Mouse (Mus musculus): Measurements from ENCODE around the gene Lonp2. TPM values are rescaled to one million over a fixed set of nuclear protein-coding genes. Genes with fewer than 3 reads are reported as not detected.

Gene Lonp2
- polyA plus RNA-seq, 3 experiments from 2014 or later = 68.5 to 84.9 (median 70.1) TPM

- no peak for ATAC-seq
These were observed 1.1 kb downstream of the Lonp2 start for GRCm38 (mm10) chr8:86624915-86625314.

DNA sequence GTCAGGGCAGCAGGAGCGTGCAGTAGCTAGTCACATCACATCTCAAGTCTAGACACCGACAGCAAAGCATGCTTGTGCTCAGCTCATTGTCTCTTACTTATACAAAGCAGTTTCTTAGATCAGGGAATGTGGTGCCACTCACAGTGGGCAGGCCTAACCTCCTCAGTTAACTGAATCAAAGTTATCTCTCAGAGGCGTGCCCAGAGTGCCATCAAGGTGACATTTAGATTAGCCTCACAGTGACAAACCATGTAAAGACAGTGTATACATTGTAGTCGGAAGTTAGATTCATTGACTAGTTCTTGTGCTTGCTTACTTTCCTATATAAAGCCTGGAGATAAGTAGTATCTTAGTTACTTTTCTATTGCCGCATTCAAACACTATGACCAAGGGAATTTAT lies 6.4 kb downstream of the Lonp2 start:
- no peak for ATAC-seq

DNA sequence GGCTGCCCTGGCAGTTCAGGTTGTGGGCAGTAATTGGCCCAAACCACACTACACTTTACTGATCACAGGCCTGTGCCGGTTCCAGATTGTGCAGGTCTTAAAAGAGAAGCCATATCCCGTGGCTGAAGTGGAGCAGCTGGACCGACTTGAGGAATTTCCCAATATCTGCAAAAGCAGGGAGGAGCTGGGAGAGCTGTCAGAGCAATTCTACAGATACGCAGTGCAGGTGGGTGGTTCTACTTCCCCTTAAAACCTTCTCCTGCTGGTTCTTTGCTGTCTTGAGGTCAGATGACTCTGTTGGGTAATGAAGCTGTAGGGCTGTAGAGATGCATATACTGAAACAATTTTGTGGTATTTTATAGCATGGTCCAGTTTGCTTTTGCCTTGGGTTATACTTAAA lies 7.6 kb downstream of the Lonp2 start:
- ATAC-seq = no peak

DNA sequence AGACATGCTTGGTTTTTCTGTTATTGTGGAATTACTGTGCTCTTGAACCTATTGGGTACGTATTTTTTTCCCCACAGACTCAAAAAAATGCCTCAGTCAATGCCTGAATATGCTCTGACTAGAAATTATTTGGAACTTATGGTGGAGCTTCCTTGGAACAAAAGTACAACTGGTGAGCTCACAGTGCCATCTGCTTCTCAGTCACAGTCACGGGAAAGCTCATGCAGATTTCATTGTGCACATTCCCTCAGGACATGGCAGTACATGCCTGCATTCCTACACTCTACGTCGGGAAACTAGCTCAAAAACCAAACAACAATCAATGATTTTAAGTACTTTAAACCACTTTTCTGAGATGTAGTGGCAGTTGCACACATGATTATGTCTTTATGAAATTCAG lies 14.0 kb downstream of the Lonp2 start:
- no peak for ATAC-seq

DNA sequence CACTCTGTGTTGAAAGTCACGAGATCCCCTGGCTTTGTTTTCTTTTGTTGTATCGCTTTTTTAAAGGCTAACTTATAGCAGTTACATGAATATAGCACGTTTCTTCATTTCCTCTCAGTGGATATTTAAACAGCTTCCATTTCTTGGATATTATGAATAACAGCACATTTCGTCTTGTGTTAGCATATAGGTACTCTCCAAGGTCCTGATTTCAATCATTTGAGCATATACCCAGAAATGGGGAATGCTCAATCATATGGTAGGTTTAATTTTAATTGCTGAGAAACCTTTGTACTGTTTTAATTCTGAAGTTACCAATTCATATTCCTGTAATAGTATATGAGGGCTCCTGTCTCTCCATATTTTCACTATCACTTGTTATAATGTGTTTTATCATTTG lies 15.1 kb downstream of the Lonp2 start:
- ATAC-seq = no peak

DNA sequence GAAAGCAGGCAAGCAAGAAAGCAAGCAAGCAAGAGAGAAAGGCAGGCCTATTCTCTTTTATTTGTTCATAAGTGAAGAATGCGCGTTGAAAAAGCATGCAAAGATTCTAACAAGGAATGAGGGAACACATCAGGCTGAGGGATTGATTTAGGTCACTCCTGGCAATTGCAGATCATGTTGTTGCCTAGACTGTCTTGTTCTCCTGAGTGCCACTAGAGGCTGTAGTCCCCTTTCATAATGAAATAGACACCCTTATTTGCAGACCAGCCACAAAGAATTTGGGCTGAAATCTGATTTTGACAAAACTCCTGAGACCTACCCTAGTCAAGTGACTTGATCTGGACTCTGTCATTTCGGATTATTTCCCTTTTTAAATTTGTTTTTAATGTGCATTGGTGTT lies 18.8 kb downstream of the Lonp2 start:
- ATAC-seq = no peak

DNA sequence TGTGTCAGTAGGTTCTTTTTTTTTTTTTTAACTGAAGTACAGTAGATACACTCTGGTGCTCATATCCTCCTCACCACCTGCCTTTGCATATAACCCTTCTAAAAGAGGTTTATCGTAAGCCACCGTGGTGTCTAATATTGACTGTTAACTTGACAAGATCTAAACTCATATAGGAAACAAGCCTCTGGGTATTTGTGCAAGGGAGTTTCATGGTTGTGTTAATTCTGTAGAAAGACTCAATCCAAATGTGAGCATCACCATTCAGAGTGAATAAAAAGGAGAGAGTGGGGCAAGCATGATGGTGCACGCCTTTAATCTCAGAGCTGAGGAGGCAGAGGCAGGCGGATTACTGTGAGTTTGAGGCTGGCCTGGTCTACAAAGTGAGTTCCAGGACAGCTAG lies 20.8 kb downstream of the Lonp2 start:
- no peak for ATAC-seq

- ATAC-seq = no peak
These were observed 23.9 kb downstream of the Lonp2 start for GRCm38 (mm10) chr8:86647771-86648170.

DNA sequence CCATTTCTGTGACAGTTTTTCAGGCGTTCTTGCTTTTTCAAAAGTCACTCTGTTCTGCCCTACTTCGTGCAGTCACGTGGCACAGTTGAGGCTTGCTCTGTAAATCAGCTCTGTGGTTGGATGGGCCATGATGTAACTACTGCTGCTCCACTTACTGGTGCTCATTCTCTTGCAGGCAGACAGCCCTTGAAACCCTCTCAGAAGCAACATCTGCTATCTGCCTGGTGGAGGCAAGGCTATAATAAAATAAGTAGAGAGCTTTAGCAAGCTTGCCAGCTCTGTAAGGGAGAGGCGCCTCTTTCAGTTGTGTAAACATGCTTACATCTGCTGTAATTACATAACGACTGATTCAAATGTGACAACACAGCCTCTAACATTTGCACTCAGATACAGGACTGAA lies 27.6 kb downstream of the Lonp2 start:
- no peak for ATAC-seq

GRCm38 (mm10) chr8:86652546-86652945 lies 28.7 kb downstream of the Lonp2 start:
- ATAC-seq = no peak

DNA sequence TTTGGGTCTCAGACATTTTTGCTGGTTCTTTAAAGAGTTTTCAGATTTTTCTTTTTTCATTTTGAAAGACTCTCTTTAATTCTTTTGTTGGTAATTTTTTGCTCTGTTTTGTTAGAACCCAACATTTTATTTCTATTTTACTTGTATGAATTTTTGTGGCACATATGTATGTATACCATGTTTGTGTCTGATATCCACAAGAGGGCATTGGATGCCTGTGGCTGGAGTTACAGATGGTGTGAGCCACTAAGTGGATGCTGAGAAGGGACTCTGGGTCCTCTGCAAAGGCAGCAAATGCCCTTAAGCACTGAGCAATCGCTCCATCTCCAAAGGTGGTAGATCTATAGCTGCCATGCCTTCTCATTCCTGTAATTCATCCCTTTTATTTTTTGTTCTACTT lies 30.7 kb downstream of the Lonp2 start:
- ATAC-seq = no peak

GRCm38 (mm10) chr8:86668750-86669149 lies 44.9 kb downstream of the Lonp2 start:
- ATAC-seq = no peak

DNA sequence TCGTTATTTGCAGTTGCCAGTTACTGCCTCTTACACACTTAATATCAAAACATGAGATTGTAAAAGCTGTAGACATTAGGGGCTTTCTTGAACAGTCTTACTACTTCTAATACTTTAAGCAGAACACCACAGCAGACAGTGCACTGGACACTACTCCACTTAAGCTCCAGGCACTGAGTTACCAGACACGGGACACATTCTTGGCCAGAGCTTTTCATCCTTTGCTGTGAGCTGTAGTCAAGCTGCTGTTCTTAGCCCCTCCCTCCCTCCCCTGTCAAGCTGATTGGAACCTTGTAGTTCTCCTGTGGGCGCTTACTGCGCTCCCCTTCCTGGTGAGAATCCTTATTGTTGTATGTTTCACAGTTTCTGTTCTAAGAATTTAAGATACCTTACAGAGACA lies 45.4 kb downstream of the Lonp2 start:
- ATAC-seq = no peak

DNA sequence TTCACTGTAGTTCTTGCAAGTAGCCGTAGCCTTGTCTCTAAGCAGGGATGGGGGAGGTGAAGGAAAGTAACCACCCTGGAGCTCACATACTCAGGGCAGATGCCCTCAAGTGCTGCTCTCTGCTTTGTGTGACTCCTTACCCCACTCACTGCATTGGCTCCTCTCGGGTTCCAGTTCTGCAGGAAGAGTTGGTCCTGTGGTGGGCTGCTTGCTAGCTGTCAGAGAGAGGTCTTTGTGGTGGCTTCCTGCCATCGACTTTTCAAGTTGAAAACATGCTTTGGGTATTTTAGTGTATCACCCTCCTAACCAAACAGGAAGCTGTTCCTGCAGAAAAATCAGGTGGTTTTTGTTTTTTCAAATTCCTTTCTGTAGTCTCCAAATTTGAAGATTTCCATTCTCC lies 62.8 kb downstream of the Lonp2 start:
- ATAC-seq = peak; percentile 74

DNA sequence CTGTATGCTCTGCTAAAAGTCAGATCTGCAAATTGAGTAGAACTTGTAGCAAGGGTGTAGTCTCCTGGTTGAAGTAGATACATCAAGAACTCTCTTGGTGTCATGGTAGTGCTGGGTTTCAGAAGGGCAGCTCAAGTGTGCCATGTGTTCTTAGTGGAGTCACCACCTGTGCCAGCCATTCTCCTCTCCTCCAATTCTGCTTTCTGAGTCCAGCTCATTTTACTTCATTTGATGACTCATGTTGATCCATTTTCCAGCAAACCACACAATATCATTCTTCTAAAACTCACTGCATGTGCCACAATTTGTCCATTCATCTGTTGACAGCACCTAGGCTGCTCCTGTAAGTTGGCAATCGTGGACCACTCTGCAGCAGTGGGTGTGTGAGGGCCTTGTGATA lies 68.3 kb downstream of the Lonp2 start:
- ATAC-seq = no peak

GRCm38 (mm10) chr8:86694011-86694410 lies 70.2 kb downstream of the Lonp2 start:
- no peak for ATAC-seq

DNA sequence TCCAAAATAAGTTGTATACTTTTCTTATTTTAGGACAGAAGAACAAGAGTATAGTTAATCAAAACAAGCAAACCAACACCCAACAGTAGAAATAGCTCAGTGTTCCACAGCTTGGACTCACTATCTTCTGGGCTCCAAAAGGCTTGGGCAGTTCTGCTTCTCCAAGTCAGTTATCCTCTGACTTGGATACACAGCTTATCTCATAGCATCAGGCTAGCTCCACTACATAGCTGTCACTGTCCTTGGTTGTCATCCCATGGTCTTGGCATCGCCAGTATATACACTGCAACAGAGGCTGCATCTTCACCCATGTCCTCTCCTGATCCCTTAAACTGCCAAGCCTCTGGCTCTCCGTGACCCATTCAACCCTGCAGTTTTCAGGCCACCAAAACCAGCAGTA lies 71.9 kb downstream of the Lonp2 start:
- no peak for ATAC-seq

DNA sequence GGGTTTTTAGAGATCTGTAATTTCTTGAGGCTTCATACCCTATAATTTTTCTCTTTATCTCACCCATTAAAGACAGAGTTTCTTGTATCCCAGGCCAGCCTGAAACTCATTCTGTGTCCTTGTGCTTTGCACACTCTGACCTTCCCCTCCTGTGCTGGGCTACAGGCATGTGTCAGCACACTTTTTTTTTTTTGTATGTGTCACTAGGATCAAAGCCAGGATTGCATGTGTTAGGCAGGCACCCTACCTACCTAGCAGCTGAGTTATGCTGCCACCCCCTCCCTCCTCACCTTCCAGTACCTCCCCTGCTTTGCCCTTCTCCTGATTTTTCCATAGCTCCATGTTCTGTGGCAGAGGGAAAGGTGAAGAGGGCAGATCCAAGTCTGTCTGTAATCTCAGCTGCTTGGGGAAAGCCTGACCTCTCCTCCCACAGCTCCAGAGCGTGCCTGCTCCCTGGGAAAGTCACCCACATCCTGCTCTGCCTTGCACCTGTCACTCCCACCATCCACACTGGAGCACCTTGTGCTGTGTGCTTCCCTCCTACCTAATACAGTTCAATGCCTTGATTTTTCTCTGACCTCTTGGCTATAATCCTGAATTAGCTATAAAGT lies 75.1 kb downstream of the Lonp2 start:
- no peak for ATAC-seq

DNA sequence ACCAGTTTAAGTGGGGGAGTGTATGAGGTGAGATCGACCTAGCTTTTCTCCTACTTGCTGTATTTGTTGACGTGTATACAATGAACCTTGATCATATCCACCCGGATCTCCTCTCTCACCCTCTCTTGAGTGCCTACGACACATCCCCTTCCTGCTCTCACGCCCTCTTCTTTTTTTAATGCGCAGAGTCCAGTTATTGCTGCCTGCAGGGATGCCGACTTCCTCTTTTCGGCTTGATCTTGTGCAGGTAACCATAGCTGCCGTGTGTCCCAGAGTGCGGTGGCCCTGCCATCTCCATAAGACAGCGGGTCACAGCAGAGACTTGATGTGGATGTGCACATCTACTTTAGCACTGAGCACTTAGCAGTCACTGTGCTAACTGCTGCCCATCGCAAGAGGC lies 75.6 kb downstream of the Lonp2 start:
- ATAC-seq = no peak

DNA sequence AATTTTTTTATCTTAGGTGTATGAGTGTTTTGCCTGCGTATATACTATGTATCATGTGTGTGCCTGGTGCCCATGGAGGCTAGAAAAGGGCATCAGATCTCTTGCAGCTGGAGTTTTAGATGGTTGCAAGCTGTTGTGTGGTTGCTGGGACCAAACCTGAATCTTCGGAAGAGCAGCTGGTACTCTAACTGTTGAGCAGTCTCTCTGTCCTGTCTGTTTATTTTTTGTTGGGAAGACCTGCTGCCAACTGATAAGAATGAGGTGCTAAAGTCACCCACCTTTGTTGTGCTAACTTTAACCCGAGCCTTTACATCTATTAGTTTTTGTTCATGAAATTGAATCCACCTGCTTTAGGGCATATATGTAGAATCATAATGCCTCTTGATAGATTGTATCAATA lies 78.6 kb downstream of the Lonp2 start:
- ATAC-seq = no peak

GRCm38 (mm10) chr8:86705317-86705716 lies 81.5 kb downstream of the Lonp2 start:
- no peak for ATAC-seq

DNA sequence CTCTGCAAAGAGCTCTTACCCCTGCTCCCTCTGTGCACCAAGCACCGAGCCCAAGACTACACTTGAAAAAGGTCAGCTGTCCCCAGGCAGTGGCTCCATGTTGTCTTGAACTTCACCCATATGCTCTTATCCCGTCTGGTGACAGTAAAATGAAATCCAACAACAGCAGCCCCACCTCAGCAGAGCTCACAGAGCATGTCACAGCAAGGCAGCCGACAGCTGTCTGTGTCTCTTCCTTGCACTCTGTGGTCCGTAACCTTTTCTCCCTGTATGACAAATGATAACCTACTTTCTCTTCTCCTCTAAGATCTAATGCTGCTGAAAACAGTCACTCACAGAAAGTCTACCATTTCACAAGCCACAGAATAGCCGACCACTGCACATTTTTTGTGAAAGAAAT lies 82.9 kb downstream of the Lonp2 start:
- peak; percentile 23 for ATAC-seq

GRCm38 (mm10) chr8:86707873-86708272 lies 84.0 kb downstream of the Lonp2 start:
- ATAC-seq = peak; percentile 87

DNA sequence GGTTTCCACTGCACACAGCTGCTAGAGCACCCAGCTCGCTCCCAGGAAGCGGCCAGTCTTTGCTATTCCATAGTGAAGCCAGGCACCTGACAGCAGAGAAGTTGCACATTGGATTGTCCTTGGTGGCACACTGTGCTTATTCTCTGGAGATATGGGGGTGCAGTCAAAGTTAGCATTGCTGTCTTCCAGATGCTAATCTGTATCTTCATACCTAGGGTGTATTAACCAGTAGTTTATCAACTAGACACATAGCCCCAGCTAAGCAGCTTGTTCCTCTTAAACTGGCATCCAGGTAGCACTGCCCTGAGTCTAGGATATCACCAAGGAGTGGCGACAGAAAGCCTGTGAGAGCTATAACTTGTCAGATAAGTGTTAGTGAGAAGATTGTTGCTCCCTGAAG lies 88.8 kb downstream of the Lonp2 start:
- no peak for ATAC-seq

DNA sequence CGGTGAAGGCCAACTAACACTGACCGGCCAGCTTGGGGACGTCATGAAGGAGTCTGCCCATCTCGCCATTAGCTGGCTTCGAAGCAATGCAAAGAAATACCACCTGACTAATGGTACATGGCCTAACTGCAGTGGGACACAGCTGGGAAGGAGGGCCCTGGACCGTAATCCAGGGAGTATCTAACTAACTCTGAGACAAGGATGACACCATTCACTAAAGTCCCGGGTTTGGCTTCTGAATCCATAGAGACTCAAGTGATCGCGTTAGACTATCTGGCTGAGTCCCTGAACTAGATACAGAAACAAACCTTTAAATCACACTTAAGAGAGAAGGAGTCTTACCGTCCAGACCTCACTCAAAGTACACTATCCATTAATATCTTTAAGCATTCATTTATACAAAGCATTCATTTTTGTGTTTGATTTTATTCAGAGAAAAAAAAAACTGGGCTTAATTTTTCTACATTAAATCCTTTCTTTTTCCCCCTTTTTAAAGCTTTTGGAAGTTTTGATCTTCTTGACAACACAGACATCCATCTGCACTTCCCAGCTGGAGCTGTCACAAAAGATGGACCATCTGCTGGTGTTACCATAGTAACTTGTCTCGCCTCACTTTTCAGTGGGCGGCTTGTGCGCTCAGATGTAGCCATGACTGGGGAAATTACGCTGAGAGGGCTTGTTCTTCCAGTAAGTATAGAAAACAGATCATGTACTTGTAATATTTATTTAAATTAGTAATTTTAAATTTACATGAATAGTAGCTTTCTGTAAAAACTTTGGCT lies 89.8 kb downstream of the Lonp2 start:
- ATAC-seq = no peak
